Mouse (Mus musculus) liver, embryonic 12.5 days (tissue): ENCODE measurements around the gene Irak3. TPM values are rescaled to one million over a fixed set of nuclear protein-coding genes. Genes with fewer than 3 reads are reported as not detected.

Experiments used
- ATAC-seq: fragments of 200-750 bp; cut with Nextera tagmentation; 2 replicates; pipeline ENCODE4 v1.8.0; 2017; ENCODE audit warnings: moderate number of reproducible peaks, mild to moderate bottlenecking, moderate library complexity
- H3K27ac ChIP-seq: fragments of 300-500 bp; sonication (generic); 2 replicates; pipeline ENCODE4 v1.5.1; 2016; ENCODE audit warnings: mild to moderate bottlenecking
- H3K27me3 ChIP-seq: fragments of 300-500 bp; sonication (generic); replicated peaks from 2 replicates; pipeline ENCODE4 v1.6.1; 2016; ENCODE audit warnings: mild to moderate bottlenecking, moderate library complexity
- H3K36me3 ChIP-seq: fragments of 300-500 bp; sonication (generic); 2 replicates; pipeline ENCODE4 v1.6.1; 2016; ENCODE audit warnings: mild to moderate bottlenecking, moderate library complexity
- H3K4me1 ChIP-seq: fragments of 300-500 bp; sonication (generic); 2 replicates; pipeline ENCODE4 v1.6.1; 2016
- H3K4me2 ChIP-seq: fragments of 300-500 bp; sonication (generic); 2 replicates; pipeline ENCODE4 v1.6.1; 2016; ENCODE audit warnings: mild to moderate bottlenecking, moderate library complexity
- H3K4me3 ChIP-seq: fragments of 300-500 bp; sonication (generic); 2 replicates; pipeline ENCODE4 v1.5.1; 2016; ENCODE audit warnings: mild to moderate bottlenecking, moderate library complexity
- H3K9ac ChIP-seq: fragments of 300-500 bp; sonication (generic); 2 replicates; pipeline ENCODE4 v1.6.1; 2016; ENCODE audit warnings: mild to moderate bottlenecking, moderate library complexity
- H3K9me3 ChIP-seq: fragments of 300-500 bp; sonication (generic); replicated peaks from 2 replicates; pipeline ENCODE4 v1.6.1; 2016; ENCODE audit warnings: mild to moderate bottlenecking, moderate library complexity
- WGBS: fragments of 180-500 bp; shearing (Covaris S2); methylation state at CpG from one replicate; pipeline ENCODE4 v1.1.7; 2016; ENCODE audit not compliant: insufficient replicate concordance; 5-methylcytosine and 5-hydroxymethylcytosine counted together
- polyA plus RNA-seq: library from polyadenylated mRNA; unstranded; fragments of >200 nt; fragmentation: Nextera tagmentation; extraction: Ambion mirVana; gene quantifications from 2 replicates; pipeline ENCODE4 v1.2.1, GENCODE M21; 2016

Irak3 gene
- polyA plus RNA-seq, 1 experiment from 2014 or later = 0.82 TPM

GRCm38 (mm10) chr10:120170277-120170676, 31.7 kb downstream of the Irak3 start:
- H3K27me3 ChIP-seq = no peaks in the 10 kb centered on the region
- WGBS = 68% methylated on average over 4 of the region's 4 CpGs
- peaks cover 23% of the 10 kb centered on the region for H3K4me1 ChIP-seq
- H3K27ac ChIP-seq = no peak overlapping the region
- no peaks in the 10 kb centered on the region for H3K36me3 ChIP-seq
- H3K9ac ChIP-seq = no peak overlapping the region
- ATAC-seq = no peak
- H3K4me2 ChIP-seq = no peak overlapping the region
- no peak overlapping the region for H3K4me3 ChIP-seq
- no peaks in the 10 kb centered on the region for H3K9me3 ChIP-seq

GRCm38 (mm10) chr10:120169841-120170240, 32.1 kb downstream of the Irak3 start:
- 66% methylated on average over 5 of the region's 5 CpGs for WGBS
- H3K9me3 ChIP-seq = no peaks in the 10 kb centered on the region

GRCm38 (mm10) chr10:120169064-120169463, 32.9 kb downstream of the Irak3 start:
- Histone ChIP-seq H3K9ac (no peak overlapping the region), H3K9me3 (no peaks in the 10 kb centered on the region), H3K27me3 (no peaks in the 10 kb centered on the region), H3K4me2 (peak overlapping the region; percentile 27), H3K4me1 (peaks cover 23% of the 10 kb centered on the region), H3K36me3 (no peaks in the 10 kb centered on the region), H3K27ac (no peak overlapping the region), H3K4me3 (0 out of 2 replicates have a peak overlapping the region, but pooled peaks have one; percentile 2)
- 0 out of 2 replicates have a peak, but pooled peaks have one; percentile 31 for ATAC-seq
- 19% methylated on average over 10 of the region's 10 CpGs for WGBS

More at GRCm38 (mm10) chr10:120169841-120170240, 32.1 kb downstream of the Irak3 start:
- H3K4me3 ChIP-seq = no peak overlapping the region
- no peak overlapping the region for H3K9ac ChIP-seq
- H3K27me3 ChIP-seq = no peaks in the 10 kb centered on the region
- no peak overlapping the region for H3K4me2 ChIP-seq
- no peak for ATAC-seq
- H3K27ac ChIP-seq = no peak overlapping the region
- H3K4me1 ChIP-seq = peaks cover 23% of the 10 kb centered on the region
- no peaks in the 10 kb centered on the region for H3K36me3 ChIP-seq

GRCm38 (mm10) chr10:120168070-120168469, 33.9 kb downstream of the Irak3 start:
- H3K4me2 ChIP-seq = peak overlapping the region; percentile 27
- H3K36me3 ChIP-seq = no peaks in the 10 kb centered on the region
- peak; percentile 90 for ATAC-seq
- 69% methylated on average over 1 of the region's 1 CpGs for WGBS
- no peaks in the 10 kb centered on the region for H3K27me3 ChIP-seq
- peaks cover 23% of the 10 kb centered on the region for H3K4me1 ChIP-seq
- H3K27ac ChIP-seq = no peak overlapping the region
- H3K9ac ChIP-seq = no peak overlapping the region
- H3K4me3 ChIP-seq = no peak overlapping the region
- H3K9me3 ChIP-seq = no peaks in the 10 kb centered on the region

- no peaks in the 10 kb centered on the region for H3K27me3 ChIP-seq
- H3K36me3 ChIP-seq = no peaks in the 10 kb centered on the region
- H3K9me3 ChIP-seq = no peaks in the 10 kb centered on the region
- WGBS = 80% methylated on average over 17 of the region's 17 CpGs
- no peak overlapping the region for H3K9ac ChIP-seq
- no peak overlapping the region for H3K4me3 ChIP-seq
- peaks cover 23% of the 10 kb centered on the region for H3K4me1 ChIP-seq
- no peak overlapping the region for H3K27ac ChIP-seq
- no peak overlapping the region for H3K4me2 ChIP-seq
- ATAC-seq = no peak
Measured at GRCm38 (mm10) chr10:120165793-120166503, 36.0 kb downstream of the Irak3 start.

- Histone ChIP-seq H3K9ac (no peak overlapping the region), H3K9me3 (no peaks in the 10 kb centered on the region), H3K27me3 (no peaks in the 10 kb centered on the region), H3K4me3 (no peak overlapping the region), H3K4me2 (no peak overlapping the region), H3K4me1 (peaks cover 23% of the 10 kb centered on the region), H3K36me3 (no peaks in the 10 kb centered on the region), H3K27ac (no peak overlapping the region)
- 75% methylated on average over 19 of the region's 19 CpGs for WGBS
- no peak for ATAC-seq
Measured at GRCm38 (mm10) chr10:120164931-120165792, 36.8 kb downstream of the Irak3 start.

- Histone ChIP-seq H3K9me3 (no peaks in the 10 kb centered on the region), H3K4me1 (peaks cover 14% of the 10 kb centered on the region), H3K9ac (no peak overlapping the region), H3K27me3 (no peaks in the 10 kb centered on the region), H3K36me3 (no peaks in the 10 kb centered on the region), H3K4me3 (no peak overlapping the region), H3K27ac (no peak overlapping the region), H3K4me2 (no peak overlapping the region)
- no peak for ATAC-seq
- 77% methylated on average over 7 of the region's 7 CpGs for WGBS
Measured at GRCm38 (mm10) chr10:120163490-120163889, 38.4 kb downstream of the Irak3 start.

GRCm38 (mm10) chr10:120162840-120163239, 39.1 kb downstream of the Irak3 start:
- Histone ChIP-seq H3K9me3 (no peaks in the 10 kb centered on the region), H3K27ac (no peak overlapping the region), H3K36me3 (no peaks in the 10 kb centered on the region), H3K4me3 (no peak overlapping the region), H3K9ac (no peak overlapping the region), H3K4me1 (peaks cover 7% of the 10 kb centered on the region), H3K4me2 (no peak overlapping the region), H3K27me3 (no peaks in the 10 kb centered on the region)
- 67% methylated on average over 10 of the region's 10 CpGs for WGBS
- no peak for ATAC-seq

- Histone ChIP-seq H3K9me3 (no peaks in the 10 kb centered on the region), H3K4me1 (no peaks in the 10 kb centered on the region), H3K4me2 (no peak overlapping the region), H3K27ac (no peak overlapping the region), H3K27me3 (no peaks in the 10 kb centered on the region), H3K9ac (no peak overlapping the region), H3K4me3 (no peak overlapping the region), H3K36me3 (no peaks in the 10 kb centered on the region)
- ATAC-seq = no peak
- WGBS = 65% methylated on average over 9 of the region's 9 CpGs
Measured at GRCm38 (mm10) chr10:120160533-120160932, 41.4 kb downstream of the Irak3 start.

- 0 out of 2 replicates have a peak, but pooled peaks cover 4% of the 10 kb centered on the region for H3K9me3 ChIP-seq
- 69% methylated on average over 2 of the region's 2 CpGs for WGBS
- H3K4me2 ChIP-seq = no peak overlapping the region
- no peak overlapping the region for H3K27ac ChIP-seq
- H3K36me3 ChIP-seq = no peaks in the 10 kb centered on the region
- no peak overlapping the region for H3K4me3 ChIP-seq
- no peaks in the 10 kb centered on the region for H3K27me3 ChIP-seq
- H3K4me1 ChIP-seq = no peaks in the 10 kb centered on the region
- ATAC-seq = no peak
- H3K9ac ChIP-seq = no peak overlapping the region
Measured at GRCm38 (mm10) chr10:120153911-120154310, 48.0 kb downstream of the Irak3 start.

GRCm38 (mm10) chr10:120151672-120152071, 50.3 kb downstream of the Irak3 start:
- H3K9me3 ChIP-seq = 0 out of 2 replicates have a peak, but pooled peaks cover 4% of the 10 kb centered on the region
- no peaks in the 10 kb centered on the region for H3K4me1 ChIP-seq
- no peaks in the 10 kb centered on the region for H3K27me3 ChIP-seq
- no peak overlapping the region for H3K9ac ChIP-seq
- H3K4me2 ChIP-seq = no peak overlapping the region
- no peaks in the 10 kb centered on the region for H3K36me3 ChIP-seq
- no peak overlapping the region for H3K27ac ChIP-seq
- H3K4me3 ChIP-seq = no peak overlapping the region
- no peak for ATAC-seq
- WGBS = 85% methylated on average over 7 of the region's 7 CpGs

GRCm38 (mm10) chr10:120140916-120141516, 60.9 kb downstream of the Irak3 start:
- Histone ChIP-seq H3K4me1 (no peaks in the 10 kb centered on the region), H3K27me3 (no peaks in the 10 kb centered on the region), H3K9me3 (no peaks in the 10 kb centered on the region), H3K27ac (no peak overlapping the region), H3K36me3 (no peaks in the 10 kb centered on the region), H3K4me3 (no peak overlapping the region), H3K4me2 (no peak overlapping the region), H3K9ac (no peak overlapping the region)
- WGBS = 45% methylated on average over 10 of the region's 10 CpGs
- no peak for ATAC-seq
